Mouse (Mus musculus): Measurements from ENCODE around the gene Med7. TPM values are rescaled to one million over a fixed set of nuclear protein-coding genes. Genes with fewer than 3 reads are reported as not detected.

Med7 gene
- total RNA-seq, 1 experiment from 2014 or later: 38.7 TPM

GRCm38 (mm10) chr11:46479311-46479710 lies 42.6 kb downstream of the Med7 start:
- ATAC-seq (replicated peaks; ENCODE audit: low read depth, poor library complexity, severe bottlenecking): peak; percentile 50; the same call in 1 of the 2 replicates

DNA sequence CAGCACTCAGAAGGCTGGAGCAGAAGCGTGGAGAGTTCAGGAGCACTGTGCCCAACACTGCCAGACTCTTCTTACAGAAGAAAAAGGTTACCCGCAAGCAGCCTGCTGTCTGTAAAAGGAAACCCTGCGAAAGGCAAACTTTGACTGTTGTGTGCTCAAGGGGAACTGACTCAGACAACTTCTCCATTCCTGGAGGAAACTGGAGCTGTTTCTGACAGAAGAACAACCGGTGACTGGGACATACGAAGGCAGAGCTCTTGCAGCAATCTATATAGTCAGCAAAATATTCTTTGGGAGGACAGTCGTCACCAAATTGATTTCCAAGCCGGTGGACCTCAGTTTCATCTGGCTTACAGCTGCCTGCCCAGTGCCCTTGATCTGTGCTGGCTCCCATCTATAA lies 43.8 kb downstream of the Med7 start:
- peak; percentile 87 for ATAC-seq (replicated peaks; ENCODE audit: low read depth, poor library complexity, severe bottlenecking)

GRCm38 (mm10) chr11:46488231-46488630 lies 51.5 kb downstream of the Med7 start:
- peak; percentile 89 for ATAC-seq (replicated peaks; ENCODE audit: low read depth, poor library complexity, severe bottlenecking)

- ATAC-seq (replicated peaks; ENCODE audit: low read depth, poor library complexity, severe bottlenecking): no peak
These were observed 51.9 kb downstream of the Med7 start for GRCm38 (mm10) chr11:46488650-46489049.

Other genes with a start within 250 kb of the Med7 start
- gene Fndc9, start 201.4 kb upstream of the Med7 start, total RNA-seq (2017): 0.23 TPM in 1 of 2 replicates, not detected in the other
- 52.5 and 69.0 TPM in 2 replicates for gene Cyfip2, start 124.1 kb upstream of the Med7 start, total RNA-seq (2017)
- gene Itk, start 47.4 kb upstream of the Med7 start, total RNA-seq (2017): 0.87 and 1.1 TPM in 2 replicates
- gene Fam71b, start 40.4 kb upstream of the Med7 start, total RNA-seq (2017): not detected in 2 replicates
- gene Havcr2, start 18.0 kb downstream of the Med7 start, total RNA-seq (2017): 1.2 and 4.4 TPM in 2 replicates
- not detected in 2 replicates for gene Gm12169, start 87.3 kb downstream of the Med7 start, total RNA-seq (2017)
- not detected in 2 replicates for gene BC053393, start 134.6 kb downstream of the Med7 start, total RNA-seq (2017)
- gene Dppa1, start 192.3 kb downstream of the Med7 start, total RNA-seq (2017): not detected in 2 replicates